Mouse (Mus musculus) forebrain, embryonic 15.5 days (tissue): Measurements from ENCODE around the gene Fus. TPM values are rescaled to one million over a fixed set of nuclear protein-coding genes. Genes with fewer than 3 reads are reported as not detected.
"Not testable (repeated sequence)": the region's sequence is repeated elsewhere in the genome, so short reads cannot be mapped to it uniquely, and the experiment has no call there.

Experiments
- ATAC-seq: fragments of 200-750 bp; cut with Nextera tagmentation; replicated peaks from 2 replicates; pipeline ENCODE4 v1.8.0; 2017; ENCODE audit warnings: mild to moderate bottlenecking, moderate TSS enrichment, moderate library complexity
- H3K27ac ChIP-seq: fragments of 300-500 bp; sonication (generic); replicated peaks from 2 replicates; pipeline ENCODE4 v1.5.1; 2015; ENCODE audit warnings: mild to moderate bottlenecking, inconsistent platforms
- H3K27me3 ChIP-seq: fragments of 300-500 bp; sonication (generic); 2 replicates; pipeline ENCODE4 v1.6.1; 2015; ENCODE audit warnings: inconsistent platforms
- H3K36me3 ChIP-seq: fragments of 300-500 bp; sonication (generic); 2 replicates; pipeline ENCODE4 v1.6.1; 2015; ENCODE audit warnings: mild to moderate bottlenecking, inconsistent platforms
- H3K4me1 ChIP-seq: fragments of 300-500 bp; sonication (generic); 2 replicates; pipeline ENCODE4 v1.6.1; 2015; ENCODE audit warnings: inconsistent platforms
- H3K4me2 ChIP-seq: fragments of 300-500 bp; sonication (generic); replicated peaks from 2 replicates; pipeline ENCODE4 v1.6.1; 2015; ENCODE audit warnings: mild to moderate bottlenecking, inconsistent platforms
- H3K4me3 ChIP-seq: fragments of 300-500 bp; sonication (generic); 2 replicates; pipeline ENCODE4 v1.5.1; 2015; ENCODE audit warnings: mild to moderate bottlenecking, inconsistent platforms
- H3K9ac ChIP-seq: fragments of 300-500 bp; sonication (generic); replicated peaks from 2 replicates; pipeline ENCODE4 v1.6.1; 2015; ENCODE audit warnings: mild to moderate bottlenecking, inconsistent platforms
- H3K9me3 ChIP-seq: fragments of 300-500 bp; sonication (generic); 2 replicates; pipeline ENCODE4 v1.6.1; 2016; ENCODE audit warnings: inconsistent platforms
- WGBS: fragments of 180-500 bp; shearing (Covaris S2); methylation state at CpG from one replicate; pipeline ENCODE4 v1.1.7; 2015; ENCODE audit warnings: mixed read lengths; 5-methylcytosine and 5-hydroxymethylcytosine counted together
- polyA plus RNA-seq: library from polyadenylated mRNA; unstranded; fragments of >200 nt; fragmentation: Nextera tagmentation; extraction: Ambion mirVana; gene quantifications from 2 replicates; pipeline ENCODE4 v1.2.1, GENCODE M21; 2015

Fus gene
- polyA plus RNA-seq, 1 experiment from 2014 or later = 438 TPM

- no peaks in the 10 kb centered on the region for H3K4me1 ChIP-seq
- ATAC-seq = no peak
- 88% methylated on average over 1 of the region's 1 CpGs for WGBS
- H3K4me3 ChIP-seq = no peak overlapping the region
- no peaks in the 10 kb centered on the region for H3K9me3 ChIP-seq
- H3K27me3 ChIP-seq = 0 out of 2 replicates have a peak, but pooled peaks cover 5% of the 10 kb centered on the region
- no peaks in the 10 kb centered on the region for H3K36me3 ChIP-seq
- H3K9ac ChIP-seq = no peak overlapping the region
- no peak overlapping the region for H3K4me2 ChIP-seq
- H3K27ac ChIP-seq = no peak overlapping the region
These were observed 32.2 kb downstream of the Fus start for GRCm38 (mm10) chr7:127999436-127999835.

GRCm38 (mm10) chr7:128000068-128000950 is 33.1 kb downstream of the Fus start:
- Histone ChIP-seq H3K27me3 (0 out of 2 replicates have a peak, but pooled peaks cover 8% of the 10 kb centered on the region), H3K9me3 (no peaks in the 10 kb centered on the region), H3K9ac (no peak overlapping the region), H3K27ac (no peak overlapping the region), H3K36me3 (no peaks in the 10 kb centered on the region), H3K4me3 (no peak overlapping the region), H3K4me1 (no peaks in the 10 kb centered on the region), H3K4me2 (no peak overlapping the region)
- no peak for ATAC-seq
- WGBS = 71% methylated on average over 1 of the region's 1 CpGs

DNA sequence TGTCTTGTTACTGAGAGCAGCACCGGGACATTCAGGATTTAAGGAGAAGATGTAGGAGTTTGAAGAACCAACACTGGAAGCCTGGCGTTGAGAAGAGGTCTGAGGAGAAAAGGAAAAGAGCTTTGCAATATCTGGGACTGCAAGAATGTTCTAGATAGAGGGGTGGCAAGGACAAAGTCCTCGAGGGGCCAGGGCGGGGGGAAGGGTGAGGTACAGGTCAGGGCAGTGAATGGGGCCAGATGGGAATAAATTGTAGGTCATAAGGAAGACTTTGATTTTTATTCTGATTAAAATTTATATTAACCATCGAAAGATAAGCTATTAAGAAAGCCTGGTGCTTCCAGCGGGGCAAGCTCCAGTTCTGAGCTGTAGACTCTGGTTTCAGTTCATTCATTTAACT is 35.8 kb downstream of the Fus start:
- Histone ChIP-seq H3K27me3 (0 out of 2 replicates have a peak, but pooled peaks cover 8% of the 10 kb centered on the region), H3K4me2 (no peak overlapping the region), H3K4me3 (no peak overlapping the region), H3K9me3 (no peaks in the 10 kb centered on the region), H3K36me3 (no peaks in the 10 kb centered on the region), H3K9ac (no peak overlapping the region), H3K27ac (no peak overlapping the region), H3K4me1 (no peaks in the 10 kb centered on the region)
- WGBS = 89% methylated on average over 6 of the region's 6 CpGs
- ATAC-seq = no peak

GRCm38 (mm10) chr7:128003688-128004087 is 36.4 kb downstream of the Fus start, which contains the start of gene Trim72:
Gene Trim72 (plus strand): TSS chr7:128003949.
- Histone ChIP-seq H3K27me3 (0 out of 2 replicates have a peak, but pooled peaks cover 8% of the 10 kb centered on the region), H3K27ac (no peak within 1 kb of the TSS), H3K4me3 (no peak within 1 kb of the TSS), H3K4me1 (no peaks in the 10 kb centered on the region), H3K36me3 (no peaks in the 10 kb centered on the region), H3K9ac (no peak within 1 kb of the TSS), H3K9me3 (no peaks in the 10 kb centered on the region), H3K4me2 (no peak within 1 kb of the TSS)
- WGBS = 94% methylated on average over 2 of the region's 2 CpGs
- no peak for ATAC-seq

DNA sequence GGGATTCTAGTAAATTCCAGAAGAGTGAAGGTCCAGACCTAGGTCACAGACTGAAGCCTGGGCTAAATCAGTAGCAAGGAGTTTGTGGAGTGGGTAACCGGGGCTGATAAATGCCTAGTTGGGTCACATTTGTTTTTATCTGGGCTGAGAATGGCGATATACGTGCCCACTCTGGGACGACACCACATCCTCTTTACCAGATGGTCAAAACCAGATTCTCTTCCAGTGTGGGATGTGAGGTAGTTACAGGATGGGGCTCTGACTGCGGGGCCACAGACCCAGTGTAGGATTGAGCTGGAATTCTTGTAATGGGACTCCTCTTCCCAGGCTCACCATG is 36.9 kb downstream of the Fus start:
- H3K27ac ChIP-seq = no peak overlapping the region
- 73% methylated on average over 5 of the region's 5 CpGs for WGBS
- H3K4me2 ChIP-seq = no peak overlapping the region
- ATAC-seq = no peak
- H3K36me3 ChIP-seq = no peaks in the 10 kb centered on the region
- H3K4me3 ChIP-seq = no peak overlapping the region
- no peaks in the 10 kb centered on the region for H3K9me3 ChIP-seq
- H3K9ac ChIP-seq = no peak overlapping the region
- H3K4me1 ChIP-seq = no peaks in the 10 kb centered on the region
- H3K27me3 ChIP-seq = 0 out of 2 replicates have a peak, but pooled peaks cover 8% of the 10 kb centered on the region

DNA sequence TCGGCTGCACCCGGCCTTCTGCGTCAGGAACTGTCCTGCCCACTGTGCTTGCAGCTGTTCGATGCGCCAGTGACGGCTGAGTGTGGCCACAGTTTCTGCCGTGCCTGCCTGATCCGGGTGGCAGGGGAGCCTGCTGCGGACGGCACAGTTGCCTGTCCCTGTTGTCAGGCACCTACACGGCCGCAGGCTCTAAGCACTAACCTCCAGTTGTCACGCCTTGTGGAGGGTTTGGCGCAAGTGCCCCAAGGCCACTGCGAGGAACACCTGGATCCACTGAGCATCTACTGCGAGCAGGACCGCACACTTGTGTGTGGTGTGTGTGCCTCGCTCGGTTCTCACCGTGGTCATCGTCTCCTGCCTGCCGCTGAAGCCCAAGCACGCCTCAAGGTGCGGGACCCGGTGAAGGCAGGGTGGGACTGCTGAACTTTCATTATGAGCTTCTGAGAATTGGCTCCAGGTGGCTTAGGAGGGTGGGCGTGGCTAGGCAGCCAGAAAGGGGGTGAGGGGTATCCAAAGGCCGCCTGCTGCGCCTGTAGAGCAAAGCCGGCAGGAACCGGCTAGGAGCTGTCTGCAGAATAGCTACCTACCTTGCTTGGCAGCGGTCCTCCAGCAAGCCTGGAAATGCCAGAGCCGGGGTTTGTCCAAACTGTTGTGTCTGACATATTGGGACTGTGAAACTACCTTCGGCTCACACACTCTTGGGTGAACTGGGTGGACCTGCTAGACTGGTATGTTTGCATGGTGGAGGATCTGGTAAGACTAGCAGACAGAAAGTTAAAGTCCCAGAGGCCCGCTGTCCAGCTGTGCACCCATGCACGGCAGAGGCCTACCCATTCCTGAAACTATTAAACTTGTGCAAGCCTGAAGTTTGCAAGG is 37.5 kb downstream of the Fus start:
- H3K4me1 ChIP-seq = no peaks in the 10 kb centered on the region
- H3K36me3 ChIP-seq = no peaks in the 10 kb centered on the region
- WGBS = 26% methylated on average over 35 of the region's 35 CpGs
- no peak for ATAC-seq
- H3K4me3 ChIP-seq = no peak overlapping the region
- H3K27me3 ChIP-seq = 0 out of 2 replicates have a peak, but pooled peaks cover 8% of the 10 kb centered on the region
- no peak overlapping the region for H3K9ac ChIP-seq
- no peaks in the 10 kb centered on the region for H3K9me3 ChIP-seq
- H3K4me2 ChIP-seq = no peak overlapping the region
- no peak overlapping the region for H3K27ac ChIP-seq

- WGBS = 82% methylated on average over 7 of the region's 7 CpGs
- ATAC-seq = no peak
- no peaks in the 10 kb centered on the region for H3K9me3 ChIP-seq
- 0 out of 2 replicates have a peak, but pooled peaks cover 8% of the 10 kb centered on the region for H3K27me3 ChIP-seq
- no peak overlapping the region for H3K4me3 ChIP-seq
- H3K36me3 ChIP-seq = no peaks in the 10 kb centered on the region
- H3K4me1 ChIP-seq = no peaks in the 10 kb centered on the region
- no peak overlapping the region for H3K9ac ChIP-seq
- H3K4me2 ChIP-seq = no peak overlapping the region
- H3K27ac ChIP-seq = no peak overlapping the region
These were observed 38.9 kb downstream of the Fus start for GRCm38 (mm10) chr7:128006193-128006592.

DNA sequence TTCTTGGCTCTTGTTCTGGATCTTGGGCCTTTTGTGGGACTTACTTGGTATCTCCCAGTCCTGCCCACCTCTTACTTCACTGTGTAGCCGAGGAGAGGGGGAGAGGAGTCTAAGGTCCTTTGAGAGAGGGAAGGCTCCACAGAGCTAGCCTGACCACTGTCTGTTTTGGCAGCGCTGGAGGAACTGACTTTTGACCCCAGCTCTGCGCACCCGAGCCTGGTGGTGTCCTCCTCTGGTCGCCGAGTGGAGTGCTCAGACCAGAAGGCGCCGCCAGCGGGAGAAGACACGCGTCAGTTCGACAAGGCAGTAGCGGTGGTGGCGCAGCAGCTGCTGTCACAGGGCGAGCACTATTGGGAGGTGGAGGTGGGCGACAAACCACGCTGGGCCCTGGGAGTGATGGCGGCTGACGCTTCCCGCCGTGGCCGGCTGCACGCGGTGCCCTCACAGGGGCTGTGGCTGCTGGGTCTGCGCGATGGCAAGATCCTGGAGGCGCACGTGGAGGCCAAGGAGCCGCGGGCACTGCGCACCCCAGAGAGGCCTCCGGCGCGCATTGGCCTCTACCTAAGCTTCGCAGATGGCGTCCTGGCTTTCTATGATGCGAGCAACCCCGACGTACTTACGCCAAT is 42.6 kb downstream of the Fus start:
- no peaks in the 10 kb centered on the region for H3K4me1 ChIP-seq
- no peak for ATAC-seq
- H3K27me3 ChIP-seq = 0 out of 2 replicates have a peak, but pooled peaks cover 2% of the 10 kb centered on the region
- no peak overlapping the region for H3K9ac ChIP-seq
- H3K27ac ChIP-seq = no peak overlapping the region
- WGBS = 55% methylated on average over 40 of the region's 40 CpGs
- no peak overlapping the region for H3K4me2 ChIP-seq
- H3K9me3 ChIP-seq = no peaks in the 10 kb centered on the region
- no peak overlapping the region for H3K4me3 ChIP-seq
- H3K36me3 ChIP-seq = no peaks in the 10 kb centered on the region

DNA sequence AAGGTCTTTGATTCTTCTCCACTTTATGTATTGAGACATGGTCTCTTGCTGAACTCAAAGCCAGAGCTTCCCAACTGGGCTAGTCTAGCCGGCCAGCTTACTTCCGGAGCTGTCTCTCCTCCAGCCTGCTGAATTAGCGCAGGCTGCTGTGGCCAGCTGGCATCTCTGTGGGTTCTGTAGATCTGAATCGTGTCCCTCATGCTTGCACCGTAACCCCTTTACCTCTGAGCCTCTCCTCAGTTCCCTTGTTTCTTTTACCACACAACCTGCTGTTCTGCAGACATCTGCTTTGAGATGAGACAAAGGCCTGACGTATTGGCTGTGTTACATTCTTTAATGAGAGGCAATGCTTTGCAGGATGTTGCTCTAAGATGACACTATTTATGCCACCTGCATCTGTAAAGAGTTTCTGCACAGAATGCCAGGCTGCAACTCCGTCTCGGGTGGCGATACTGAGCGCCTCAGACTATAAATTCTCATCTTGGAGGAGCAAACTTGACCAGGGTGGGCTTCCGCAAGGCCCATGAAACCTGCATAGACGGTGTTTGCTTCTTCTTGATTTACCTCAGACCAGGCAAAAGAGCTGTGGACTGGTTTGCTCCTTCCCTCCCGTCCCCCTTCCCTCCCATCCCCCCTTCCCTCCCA is 45.0 kb downstream of the Fus start:
- H3K36me3 ChIP-seq = no peaks in the 10 kb centered on the region
- ATAC-seq = no peak
- H3K4me3 ChIP-seq = no peak overlapping the region
- H3K4me1 ChIP-seq = no peaks in the 10 kb centered on the region
- WGBS = 68% methylated on average over 13 of the region's 13 CpGs
- H3K9me3 ChIP-seq = no peaks in the 10 kb centered on the region
- H3K27ac ChIP-seq = no peak overlapping the region
- H3K27me3 ChIP-seq = no peaks in the 10 kb centered on the region
- H3K4me2 ChIP-seq = no peak overlapping the region
- no peak overlapping the region for H3K9ac ChIP-seq

DNA sequence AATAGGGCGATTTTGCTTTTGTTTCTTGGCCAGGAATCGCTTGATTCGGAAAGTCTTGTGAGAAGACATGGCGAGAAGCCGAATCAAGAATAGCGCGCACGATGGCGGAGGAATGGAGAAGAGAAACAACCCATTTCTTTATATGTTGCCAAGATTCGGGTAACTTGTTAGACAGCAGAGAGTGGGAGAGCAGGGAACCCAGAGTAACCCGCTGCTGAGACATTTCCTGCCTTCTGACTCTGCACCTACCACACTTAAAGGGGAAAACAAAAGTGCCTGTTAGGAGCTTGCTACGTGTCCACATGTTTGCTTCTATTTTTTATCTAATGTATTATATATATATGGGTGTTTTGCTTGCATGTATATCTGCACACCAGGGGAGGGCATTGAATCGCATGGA is 45.9 kb downstream of the Fus start:
- Histone ChIP-seq H3K4me2 (no peak overlapping the region), H3K27me3 (no peaks in the 10 kb centered on the region), H3K4me1 (no peaks in the 10 kb centered on the region), H3K27ac (no peak overlapping the region), H3K9me3 (no peaks in the 10 kb centered on the region), H3K36me3 (no peaks in the 10 kb centered on the region), H3K9ac (no peak overlapping the region), H3K4me3 (no peak overlapping the region)
- no peak for ATAC-seq
- 92% methylated on average over 13 of the region's 13 CpGs for WGBS

DNA sequence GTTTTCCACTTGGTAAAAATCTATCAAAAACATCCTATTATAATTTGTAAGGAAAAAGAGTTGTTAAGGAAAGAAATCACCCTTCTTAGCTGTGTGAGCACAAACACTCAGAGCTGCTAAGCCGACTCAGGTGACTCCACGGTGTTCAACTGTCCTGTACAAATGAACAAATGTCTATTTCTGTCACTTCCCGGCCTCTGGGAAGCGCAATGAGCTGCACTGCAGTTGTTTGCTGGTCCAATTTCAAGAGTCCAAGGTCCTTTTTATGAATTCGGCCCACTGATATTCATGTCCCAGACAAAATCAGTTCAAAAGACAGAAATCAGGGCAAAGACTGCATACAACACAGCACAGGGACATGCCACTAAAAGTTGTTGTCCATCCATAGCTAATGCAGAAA is 48.9 kb downstream of the Fus start:
- 86% methylated on average over 5 of the region's 5 CpGs for WGBS
- not testable (repeated sequence) for H3K4me3 ChIP-seq, H3K36me3 ChIP-seq, H3K4me2 ChIP-seq, H3K4me1 ChIP-seq, H3K9ac ChIP-seq, H3K27ac ChIP-seq, H3K27me3 ChIP-seq, H3K9me3 ChIP-seq, ATAC-seq
